Mouse (Mus musculus) cerebral cortex, adult 2 months (tissue): ENCODE measurements around the gene Man1b1.

Experiments used
- WGBS: fragments of 180-500 bp; shearing (Covaris S2); methylation state at CpG from one replicate; pipeline ENCODE4 v1.1.7; 2018; 5-methylcytosine and 5-hydroxymethylcytosine counted together

Gene Man1b1

GRCm38 (mm10) chr2:25305587-25306359 is 26.4 kb upstream of the Man1b1 start:
- 42% methylated on average over 14 of the region's 14 CpGs for WGBS

GRCm38 (mm10) chr2:25310180-25310579 is 22.0 kb upstream of the Man1b1 start:
- 51% methylated on average over 10 of the region's 10 CpGs for WGBS

- 23% methylated on average over 22 of the region's 22 CpGs for WGBS
Measured at GRCm38 (mm10) chr2:25310969-25311368, 21.2 kb upstream of the Man1b1 start.

- 9% methylated on average over 11 of the region's 11 CpGs for WGBS
Measured at GRCm38 (mm10) chr2:25311491-25311891, 20.6 kb upstream of the Man1b1 start.

- 3% methylated on average over 31 of the region's 31 CpGs for WGBS
Measured at GRCm38 (mm10) chr2:25318119-25318966, 13.8 kb upstream of the Man1b1 start.

GRCm38 (mm10) chr2:25318971-25319773 is 13.0 kb upstream of the Man1b1 start, which contains the start of gene Grin1:
Gene Grin1, minus strand, starts transcription at chr2:25319187.
- WGBS = 8% methylated on average over 58 of the region's 58 CpGs

- WGBS = 23% methylated on average over 2 of the region's 2 CpGs
Measured at GRCm38 (mm10) chr2:25320084-25320483, 12.1 kb upstream of the Man1b1 start.

GRCm38 (mm10) chr2:25326036-25326435 is 6.1 kb upstream of the Man1b1 start:
- 75% methylated on average over 2 of the region's 2 CpGs for WGBS

- 21% methylated on average over 7 of the region's 7 CpGs for WGBS
Measured at GRCm38 (mm10) chr2:25328440-25328839, 3.7 kb upstream of the Man1b1 start.

GRCm38 (mm10) chr2:25331470-25331869 is 668 bp upstream of the Man1b1 start:
- 48% methylated on average over 9 of the region's 9 CpGs for WGBS

- WGBS = 73% methylated on average over 2 of the region's 2 CpGs
Measured at GRCm38 (mm10) chr2:25333569-25333968, 1.4 kb downstream of the Man1b1 start.

- 69% methylated on average over 6 of the region's 6 CpGs for WGBS
Measured at GRCm38 (mm10) chr2:25338303-25338702, 6.2 kb downstream of the Man1b1 start.

GRCm38 (mm10) chr2:25348162-25348561 is 16.0 kb downstream of the Man1b1 start:
- WGBS = 76% methylated on average over 7 of the region's 7 CpGs

GRCm38 (mm10) chr2:25349499-25349898 is 17.4 kb downstream of the Man1b1 start:
- WGBS = 89% methylated on average over 4 of the region's 4 CpGs

GRCm38 (mm10) chr2:25350701-25351100 is 18.6 kb downstream of the Man1b1 start:
- 97% methylated on average over 3 of the region's 3 CpGs for WGBS

- 85% methylated on average over 6 of the region's 6 CpGs for WGBS
Measured at GRCm38 (mm10) chr2:25354211-25354610, 22.1 kb downstream of the Man1b1 start.

GRCm38 (mm10) chr2:25355419-25356066 is 23.4 kb downstream of the Man1b1 start:
- WGBS = 37% methylated on average over 18 of the region's 18 CpGs

- WGBS = 3% methylated on average over 13 of the region's 13 CpGs
Measured at GRCm38 (mm10) chr2:25356208-25357079, 24.3 kb downstream of the Man1b1 start, which contains the start of gene Dpp7. Gene Dpp7, minus strand, starts transcription at chr2:25356359.

GRCm38 (mm10) chr2:25359848-25360247 is 27.7 kb downstream of the Man1b1 start:
- WGBS = 81% methylated on average over 4 of the region's 4 CpGs

- WGBS = 72% methylated on average over 13 of the region's 13 CpGs
Measured at GRCm38 (mm10) chr2:25363478-25364178, 31.5 kb downstream of the Man1b1 start.
